Mouse (Mus musculus): ENCODE data around the gene Pigr. TPM values are rescaled to one million over a fixed set of nuclear protein-coding genes. Genes with fewer than 3 reads are reported as not detected.

Pigr gene
- total RNA-seq, 2 experiments from 2014 or later: 0.14 TPM; not detected in 1

GRCm38 (mm10) chr1:130864238-130864637 lies 37.8 kb downstream of the Pigr start:
- no peak for TF ChIP-seq CTCF (IDR thresholded peaks at IDR 0.05)
- DNase-seq (ENCODE audit: extremely low spot score in 1 of 2, low spot score in 2 of 2): no peak
- intact Hi-C loops (cut with DNase I): no loop called here
- Histone ChIP-seq H3K4me3 (no peak overlapping the region), H3K27ac (no peak overlapping the region)

- intact Hi-C loops (cut with DNase I): no loop called here
- no peak for TF ChIP-seq CTCF (IDR thresholded peaks at IDR 0.05)
Observed at GRCm38 (mm10) chr1:130864741-130865140, 38.3 kb downstream of the Pigr start.

GRCm38 (mm10) chr1:130865541-130866221 lies 39.2 kb downstream of the Pigr start, which contains the start of gene Fcmr:
Fcmr (plus strand) TSS chr1:130865669.
- DNase-seq (ENCODE audit: extremely low spot score in 1 of 2, low spot score in 2 of 2): no peak
- Histone ChIP-seq H3K27ac (no peak within 1 kb of the TSS), H3K4me3 (no peak within 1 kb of the TSS)
- intact Hi-C loops (cut with DNase I): no loop called here
- no peak for TF ChIP-seq CTCF (IDR thresholded peaks at IDR 0.05)

More at GRCm38 (mm10) chr1:130864741-130865140, 38.3 kb downstream of the Pigr start:
- Histone ChIP-seq H3K27ac (no peak overlapping the region), H3K4me3 (no peak overlapping the region)
- no peak for DNase-seq (ENCODE audit: extremely low spot score in 1 of 2, low spot score in 2 of 2)

- Histone ChIP-seq H3K4me3 (no peak overlapping the region), H3K27ac (no peak overlapping the region)
- DNase-seq (ENCODE audit: extremely low spot score in 1 of 2, low spot score in 2 of 2): no peak
- TF ChIP-seq CTCF (IDR thresholded peaks at IDR 0.05): no peak
- intact Hi-C loops (cut with DNase I): loop anchor here (10.0 kb wide), 2 partner anchors 272 to 328 kb away; no protein-coding TSS in a partner anchor
Observed at GRCm38 (mm10) chr1:130872912-130873311, 46.4 kb downstream of the Pigr start.

GRCm38 (mm10) chr1:130875139-130875538 lies 48.7 kb downstream of the Pigr start:
- TF ChIP-seq CTCF (IDR thresholded peaks at IDR 0.05): peak; percentile 89
- Histone ChIP-seq H3K4me3 (no peak overlapping the region), H3K27ac (no peak overlapping the region)
- intact Hi-C loops (cut with DNase I): loop anchor here (10.0 kb wide), 2 partner anchors 270 to 330 kb away; no protein-coding TSS in a partner anchor
- peak in 1 of 2 experiments; percentile 32 for DNase-seq (ENCODE audit: extremely low spot score in 1 of 2, low spot score in 2 of 2)

GRCm38 (mm10) chr1:130875910-130876309 lies 49.4 kb downstream of the Pigr start:
- intact Hi-C loops (cut with DNase I): loop anchor here (2.0 to 10.0 kb wide), 3 partner anchors 269 to 385 kb away; no protein-coding TSS in a partner anchor
- TF ChIP-seq CTCF (IDR thresholded peaks at IDR 0.05): no peak
- no peak for DNase-seq (ENCODE audit: extremely low spot score in 1 of 2, low spot score in 2 of 2)
- no peak overlapping the region for H3K27ac ChIP-seq
- H3K4me3 ChIP-seq: no peak overlapping the region

GRCm38 (mm10) chr1:130876931-130877509 lies 50.5 kb downstream of the Pigr start:
- H3K4me3 ChIP-seq: no peak overlapping the region
- peak; percentile 25 to 45 for DNase-seq (ENCODE audit: extremely low spot score in 1 of 2, low spot score in 2 of 2)
- TF ChIP-seq CTCF (IDR thresholded peaks at IDR 0.05): peak; percentile 83
- intact Hi-C loops (cut with DNase I): loop anchor here (1.0 to 10.0 kb wide), 5 partner anchors 102 to 384 kb away; no protein-coding TSS in a partner anchor
- H3K27ac ChIP-seq: no peak overlapping the region

GRCm38 (mm10) chr1:130877889-130878614 lies 51.6 kb downstream of the Pigr start:
- TF ChIP-seq CTCF (IDR thresholded peaks at IDR 0.05): no peak
- Histone ChIP-seq H3K27ac (no peak overlapping the region), H3K4me3 (peak overlapping the region; percentile 48)
- intact Hi-C loops (cut with DNase I): loop anchor here (1.0 to 10.0 kb wide), 5 partner anchors 101 to 383 kb away; no protein-coding TSS in a partner anchor
- peak; percentile 24 to 34 for DNase-seq (ENCODE audit: extremely low spot score in 1 of 2, low spot score in 2 of 2)

GRCm38 (mm10) chr1:130879927-130880326 lies 53.4 kb downstream of the Pigr start:
- intact Hi-C loops (cut with DNase I): loop anchor here (10.0 kb wide), 2 partner anchors 265 to 335 kb away; no protein-coding TSS in a partner anchor
- Histone ChIP-seq H3K27ac (no peak overlapping the region), H3K4me3 (no peak overlapping the region)
- no peak for TF ChIP-seq CTCF (IDR thresholded peaks at IDR 0.05)
- no peak for DNase-seq (ENCODE audit: extremely low spot score in 1 of 2, low spot score in 2 of 2)

GRCm38 (mm10) chr1:130883146-130883545 lies 56.7 kb downstream of the Pigr start:
- Histone ChIP-seq H3K4me3 (no peak overlapping the region), H3K27ac (no peak overlapping the region)
- intact Hi-C loops (cut with DNase I): no loop called here
- no peak for DNase-seq (ENCODE audit: extremely low spot score in 1 of 2, low spot score in 2 of 2)
- no peak for TF ChIP-seq CTCF (IDR thresholded peaks at IDR 0.05)

- intact Hi-C loops (cut with DNase I): no loop called here
- no peak for DNase-seq (ENCODE audit: extremely low spot score in 1 of 2, low spot score in 2 of 2)
- H3K27ac ChIP-seq: no peak within 1 kb of the TSS
- no peak within 1 kb of the TSS for H3K4me3 ChIP-seq
- no peak for TF ChIP-seq CTCF (IDR thresholded peaks at IDR 0.05)
Observed at GRCm38 (mm10) chr1:130887354-130887753, 60.9 kb downstream of the Pigr start, which contains the start of gene Il24. Il24 (minus strand) TSS chr1:130887454.

GRCm38 (mm10) chr1:130892446-130892845 lies 66.0 kb downstream of the Pigr start:
- H3K27ac ChIP-seq: no peak overlapping the region
- no peak for TF ChIP-seq CTCF (IDR thresholded peaks at IDR 0.05)

More at GRCm38 (mm10) chr1:130892446-130892845, 66.0 kb downstream of the Pigr start:
- DNase-seq (ENCODE audit: extremely low spot score in 1 of 2, low spot score in 2 of 2): no peak
- intact Hi-C loops (cut with DNase I): no loop called here
- no peak overlapping the region for H3K4me3 ChIP-seq

All from left cerebral cortex, adult 2 months (tissue).